ENCODE assay signal across 24 mouse cellular contexts in the genomic region with DNA sequence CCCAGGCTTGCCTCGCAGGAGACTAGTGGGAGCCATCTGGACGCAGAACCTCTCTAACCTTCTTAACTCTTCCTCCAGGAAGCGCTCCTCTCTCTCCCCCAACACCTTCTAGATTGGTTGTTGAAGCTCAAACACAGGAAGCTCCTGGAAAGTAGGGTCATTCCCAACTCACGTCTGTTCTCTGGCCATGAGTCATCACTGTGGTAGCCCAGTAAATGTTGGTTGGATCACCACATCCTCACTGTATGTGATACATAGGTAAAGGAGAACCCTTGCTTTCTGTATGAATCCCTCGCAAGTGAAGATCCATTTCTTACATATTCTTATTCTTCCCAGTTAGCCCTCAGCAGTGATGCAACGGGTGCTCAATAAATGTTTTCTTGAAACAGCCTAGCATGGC. TPM values are rescaled to one million over a fixed set of nuclear protein-coding genes. Genes with fewer than 3 reads are reported as not detected.
A peak's percentile ranks its signal among the peaks of the same experiment; 100 is the strongest.
DNase-seq lines count a peak whose midpoint lies in the region; ATAC-seq and TF ChIP-seq lines count a peak whose summit lies in the region.
"Had no signal": no experiment of that assay in that cellular context is flagged by ENCODE, and none has a peak within 500 bp of the region (broad histone marks: within the 10 kb centered on the region; RNA-seq: fewer than 3 reads in every experiment).

No protein-coding gene starts in this region.

- H3K79me3 ChIP-seq in C2C12 (ENCODE audit: low read depth) = peaks cover 11% of the 10 kb centered on the region

- H3K9ac ChIP-seq in stomach, postnatal 0 days (ENCODE audit: low read length) = no peak overlapping the region
- H3K9ac ChIP-seq: embryonic facial prominence, embryonic 13.5 days; embryonic facial prominence, embryonic 15.5 days; forebrain, embryonic 12.5 days had no signal

- H3K27me3 ChIP-seq in C2C12 (ENCODE audit: control insufficient read depth, insufficient read depth, insufficient read length) = no peaks in the 10 kb centered on the region
- H3K27me3 ChIP-seq in stomach, postnatal 0 days (ENCODE audit: control insufficient read depth, insufficient read depth, low read length) = no peaks in the 10 kb centered on the region
- H3K27me3 ChIP-seq: embryonic facial prominence, embryonic 13.5 days; embryonic facial prominence, embryonic 15.5 days; forebrain, embryonic 12.5 days had no signal

- no peak overlapping the region for H3ac ChIP-seq in C2C12 (ENCODE audit: control insufficient read depth, insufficient read length, low read depth)

- 73% methylated on average over 6 of the region's 6 CpGs for WGBS in stomach, postnatal 0 days

- H3K4me2 ChIP-seq in stomach, postnatal 0 days (replicated peaks; ENCODE audit: low read depth) = no peak overlapping the region
- H3K4me2 ChIP-seq: embryonic facial prominence, embryonic 13.5 days; embryonic facial prominence, embryonic 15.5 days; forebrain, embryonic 12.5 days had no signal

- no peak for ATAC-seq in stomach, postnatal 0 days (ENCODE audit: low FRiP score, low TSS enrichment)
- ATAC-seq: forebrain, embryonic 14.5 days; forebrain, embryonic 16.5 days had no signal

- H3K4me1 ChIP-seq in stomach, postnatal 0 days (replicated peaks; ENCODE audit: control insufficient read depth, insufficient read depth) = no peaks in the 10 kb centered on the region
- H3K4me1 ChIP-seq: embryonic facial prominence, embryonic 13.5 days; forebrain, embryonic 10.5 days; forebrain, embryonic 12.5 days had no signal

- peak overlapping the region; percentile 40 for H3K27ac ChIP-seq in stomach, postnatal 0 days (replicated peaks)
- H3K27ac ChIP-seq: embryonic facial prominence, embryonic 13.5 days; embryonic facial prominence, embryonic 15.5 days; forebrain, embryonic 10.5 days; forebrain, embryonic 12.5 days had no signal

- peaks cover 19% of the 10 kb centered on the region for H3K79me2 ChIP-seq in C2C12 (ENCODE audit: control insufficient read depth, insufficient read depth)

- DNase-seq in heart, adult 11 months = peak; percentile 80
- no peak for DNase-seq in heart, postnatal 4 days
- peak; percentile 58 for DNase-seq in 3T3-L1 (ENCODE audit: low read depth, low spot score)
- no peak for DNase-seq in stomach, postnatal 0 days (ENCODE audit: low spot score)
- no peak for DNase-seq in right cerebral cortex, postnatal 36 days (ENCODE audit: low spot score in 2 of 2)
- DNase-seq in adrenal gland, postnatal 14 days = no peak
- DNase-seq: adrenal gland, adult 2 months; adrenal gland, postnatal 10 days; B cell, adult 2 months; cerebellum, adult 11-12 months; cerebellum, adult 2 months; cerebellum, adult 9-10 months; cerebellum, postnatal 10 days; cerebellum, postnatal 25 days; embryo, embryonic 11 days had no signal

- TF ChIP-seq CTCF in C2C12 (IDR thresholded peaks at IDR 0.05; ENCODE audit: control insufficient read depth, insufficient read depth, insufficient read length) = no peak
- no peak for TF ChIP-seq CTCF in stomach, postnatal 0 days (IDR thresholded peaks at IDR 0.05; ENCODE audit: low read depth)

- H3K36me3 ChIP-seq in C2C12 (ENCODE audit: control insufficient read depth, insufficient read depth) = no peaks in the 10 kb centered on the region
- no peaks in the 10 kb centered on the region for H3K36me3 ChIP-seq in stomach, postnatal 0 days (ENCODE audit: control insufficient read depth, insufficient read depth, low read length)
- H3K36me3 ChIP-seq: embryonic facial prominence, embryonic 13.5 days; embryonic facial prominence, embryonic 15.5 days; forebrain, embryonic 10.5 days; forebrain, embryonic 12.5 days had no signal

- no peak overlapping the region for H3K4me3 ChIP-seq in C2C12 (ENCODE audit: insufficient read depth, poor library complexity, severe bottlenecking)
- no peak overlapping the region for H3K4me3 ChIP-seq in stomach, postnatal 0 days (ENCODE audit: low read depth, low read length)
- H3K4me3 ChIP-seq: embryonic facial prominence, embryonic 13.5 days; embryonic facial prominence, embryonic 15.5 days; erythroblast, embryonic 14.5 days; forebrain, embryonic 10.5 days; forebrain, embryonic 12.5 days had no signal

- no peak for TF ChIP-seq EP300 in stomach, postnatal 0 days (optimal IDR thresholded peaks at IDR 0.05)

- H3K9me3 ChIP-seq in stomach, postnatal 0 days (ENCODE audit: control insufficient read depth, low read length) = no peaks in the 10 kb centered on the region
- H3K9me3 ChIP-seq: embryonic facial prominence, embryonic 13.5 days; embryonic facial prominence, embryonic 15.5 days; forebrain, embryonic 10.5 days; forebrain, embryonic 12.5 days had no signal

TF ChIP-seq in C2C12, 6 proteins besides CTCF, POLR2A, EP300 and RAD21:
- TF ChIP-seq CEBPB (IDR thresholded peaks at IDR 0.05; ENCODE audit: low read depth) (peak; percentile 11), MYOG (IDR thresholded peaks at IDR 0.05; ENCODE audit: control insufficient read depth, extremely low read depth, insufficient read length) (no peak)

RNA-seq across cellular contexts. Expression of gene Acsbg1, which starts 16.1 kb away (rescaled TPM):
- under 1 TPM in 1 of 2 experiments, not detected in 1; 0.09 TPM for total RNA-seq in heart, postnatal 4 days (2021)
- 36.6 TPM for polyA plus RNA-seq in C2C12 (2012; fragmentation: generic; extraction: Trizol)
- 57.7 and 68.3 TPM in 2 replicates for polyA plus RNA-seq in stomach, postnatal 0 days (2015; fragmentation: Nextera tagmentation; extraction: Ambion mirVana)
- 68.3 and 86.2 TPM in 2 replicates for total RNA-seq in adrenal gland, postnatal 14 days (2021)
- total RNA-seq: common myeloid progenitor, adult 5-6 weeks had no signal
- polyA plus RNA-seq: erythroblast, embryonic 14.5 days had no signal

RNA-seq across cellular contexts. Expression of gene Dnaja4, which starts 53.1 kb away (rescaled TPM):
- total RNA-seq in heart, postnatal 4 days (2021) = 10 to 100 TPM; 40.7 to 43.7 TPM
- 7.1 TPM for polyA plus RNA-seq in C2C12 (2012; fragmentation: generic; extraction: Trizol)
- polyA plus RNA-seq in stomach, postnatal 0 days (2015; fragmentation: Nextera tagmentation; extraction: Ambion mirVana) = 5.5 and 6.2 TPM in 2 replicates
- total RNA-seq in adrenal gland, postnatal 14 days (2021) = 15.7 and 18.2 TPM in 2 replicates

RNA-seq across cellular contexts. Expression of gene Idh3a, which starts 59.4 kb away (rescaled TPM):
- 100 to 1,000 TPM; 502 TPM for total RNA-seq in heart, postnatal 4 days (2021)
- 84.4 TPM for polyA plus RNA-seq in C2C12 (2012; fragmentation: generic; extraction: Trizol)
- 105 TPM in 2 replicates for polyA plus RNA-seq in stomach, postnatal 0 days (2015; fragmentation: Nextera tagmentation; extraction: Ambion mirVana)
- total RNA-seq in adrenal gland, postnatal 14 days (2021) = 704 and 811 TPM in 2 replicates

Comparison
In these comparisons a context has a peak if more than half of its experiments do, and no peak if none do; other contexts are left out.
1. DNase-seq: peak in heart, adult 11 months (single experiment) and 3T3-L1 (single experiment); none in heart, postnatal 4 days (single experiment), stomach, postnatal 0 days (single experiment), right cerebral cortex, postnatal 36 days (0 of 2) and adrenal gland, postnatal 14 days (single experiment).
2. RNA of gene Acsbg1, which starts 16.1 kb away (total RNA-seq): 68.3 to 86.2 TPM in adrenal gland, postnatal 14 days; 0.09 TPM in heart, postnatal 4 days; every median in the first group is over 10 times any median in the second.